Mouse (Mus musculus) heart, adult 8-10 months (tissue): ENCODE measurements around the gene Samd4b. TPM values are rescaled to one million over a fixed set of nuclear protein-coding genes. Genes with fewer than 3 reads are reported as not detected.

Source experiments
- DNase-seq: peaks from one replicate; pipeline ENCODE4 v3.0.0; 2022; ENCODE audit warnings: low spot score
- total RNA-seq, 4 experiments: library from RNA; stranded (reverse); gene quantifications; 2 replicates each; pipeline ENCODE4 v1.2.4; 2022

Samd4b gene
- total RNA-seq, 4 experiments from 2014 or later: 19.4 to 23.4 (median 21.5) TPM

DNA sequence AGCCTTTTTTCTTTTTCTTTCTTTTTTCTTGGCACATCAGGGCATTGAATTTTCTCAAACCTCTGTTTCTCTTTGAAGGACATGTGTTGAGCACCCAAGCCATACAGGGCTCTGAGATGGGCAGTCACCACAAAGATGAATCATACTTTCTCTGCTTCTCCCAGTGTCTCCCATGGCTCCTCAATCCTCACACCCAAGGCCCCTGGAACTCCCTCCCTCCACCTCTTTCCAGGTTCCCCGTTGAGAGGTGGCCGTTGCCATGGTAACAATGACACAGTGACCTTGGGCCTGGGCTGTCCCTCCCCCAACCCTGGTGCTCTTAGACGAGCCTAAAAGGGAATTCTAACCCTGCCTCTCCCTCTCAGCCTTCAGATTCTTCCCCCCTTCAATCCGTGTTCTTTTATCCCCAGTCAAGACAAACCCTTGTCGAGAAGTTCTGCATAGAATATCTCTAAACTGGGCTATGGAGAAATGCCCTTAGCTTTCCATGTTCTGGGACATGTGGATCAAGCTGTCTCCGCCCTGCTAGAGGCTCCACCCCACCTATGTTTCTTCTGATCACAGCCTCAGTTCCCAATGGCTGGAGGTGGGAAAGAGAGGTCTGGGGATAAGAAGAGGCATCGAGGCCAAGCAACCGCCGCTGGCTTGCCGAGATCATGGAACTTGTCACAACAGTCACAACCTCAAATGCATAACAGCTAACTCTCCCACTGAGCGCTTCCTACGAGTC, 150.7 kb downstream of the Samd4b start:
- no peak for DNase-seq

DNA sequence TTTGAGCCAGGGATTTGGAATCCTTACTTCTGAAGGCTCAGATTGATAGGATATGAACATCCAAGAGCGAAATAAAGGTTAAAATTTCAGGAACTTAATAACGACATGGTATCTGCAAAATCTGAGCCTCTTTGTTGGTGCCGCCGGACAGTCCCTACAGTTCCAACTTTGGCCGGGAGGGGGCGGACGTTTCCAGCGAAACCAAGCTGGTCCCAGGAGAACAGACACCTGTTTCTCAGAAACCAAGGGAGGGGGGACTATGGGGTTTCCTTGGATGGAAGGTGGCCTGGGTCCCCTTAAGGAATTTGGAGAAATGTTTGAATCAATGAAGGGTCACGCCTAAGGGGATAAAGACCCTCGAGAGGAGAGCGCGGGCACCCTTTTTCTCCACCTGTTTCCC, 151.5 kb downstream of the Samd4b start:
- DNase-seq: peak; percentile 81

DNA sequence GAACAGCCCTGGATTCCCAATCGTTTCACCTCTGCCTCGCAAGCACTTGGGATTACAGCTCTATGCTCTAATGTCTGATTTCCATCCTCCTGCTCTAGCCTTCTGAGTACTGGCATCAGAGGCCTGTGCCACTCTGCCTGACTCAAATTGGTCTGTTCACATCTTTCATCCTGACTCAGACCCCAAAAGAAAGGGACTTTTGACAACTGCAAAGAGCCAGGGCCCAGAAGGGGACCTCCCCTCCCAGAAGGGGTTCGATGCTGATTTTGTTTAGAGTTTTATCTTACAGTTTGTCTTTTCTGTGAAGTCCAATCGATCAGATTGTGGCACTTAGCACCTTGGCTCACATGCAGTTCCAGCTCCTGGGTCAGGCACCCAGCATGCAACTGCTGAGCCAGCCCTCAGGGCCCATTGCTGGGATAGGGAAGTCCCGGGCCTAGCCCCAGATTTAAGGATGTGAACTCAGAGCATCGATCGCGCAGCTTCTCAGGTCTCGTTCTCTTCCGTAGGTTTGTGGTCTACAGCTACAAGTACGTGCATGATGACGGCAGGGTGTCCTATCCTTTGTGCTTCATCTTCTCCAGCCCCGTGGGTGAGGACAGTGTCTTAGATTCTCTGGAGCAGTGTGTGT, 153.5 kb downstream of the Samd4b start:
- no peak for DNase-seq

DNA sequence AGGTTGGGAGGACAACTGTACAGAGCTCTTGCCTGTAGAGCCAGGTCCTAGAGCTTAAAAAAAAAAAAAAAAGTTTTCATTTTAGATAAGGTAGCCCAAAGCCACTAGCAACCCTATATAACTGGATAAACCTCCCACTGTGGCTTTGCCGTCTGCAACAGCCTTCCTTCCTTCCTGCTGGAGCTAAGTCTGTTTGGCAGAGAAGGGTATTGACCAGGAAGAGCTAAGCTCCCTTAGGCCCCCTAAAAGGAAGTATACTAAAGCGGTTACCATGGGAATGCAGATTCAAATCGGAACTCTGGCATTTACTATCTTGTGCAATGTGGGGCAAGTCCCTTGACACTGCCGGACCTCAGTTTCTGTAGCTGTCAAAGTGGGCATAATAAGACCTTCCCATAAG, 155.3 kb downstream of the Samd4b start:
- DNase-seq: no peak

DNA sequence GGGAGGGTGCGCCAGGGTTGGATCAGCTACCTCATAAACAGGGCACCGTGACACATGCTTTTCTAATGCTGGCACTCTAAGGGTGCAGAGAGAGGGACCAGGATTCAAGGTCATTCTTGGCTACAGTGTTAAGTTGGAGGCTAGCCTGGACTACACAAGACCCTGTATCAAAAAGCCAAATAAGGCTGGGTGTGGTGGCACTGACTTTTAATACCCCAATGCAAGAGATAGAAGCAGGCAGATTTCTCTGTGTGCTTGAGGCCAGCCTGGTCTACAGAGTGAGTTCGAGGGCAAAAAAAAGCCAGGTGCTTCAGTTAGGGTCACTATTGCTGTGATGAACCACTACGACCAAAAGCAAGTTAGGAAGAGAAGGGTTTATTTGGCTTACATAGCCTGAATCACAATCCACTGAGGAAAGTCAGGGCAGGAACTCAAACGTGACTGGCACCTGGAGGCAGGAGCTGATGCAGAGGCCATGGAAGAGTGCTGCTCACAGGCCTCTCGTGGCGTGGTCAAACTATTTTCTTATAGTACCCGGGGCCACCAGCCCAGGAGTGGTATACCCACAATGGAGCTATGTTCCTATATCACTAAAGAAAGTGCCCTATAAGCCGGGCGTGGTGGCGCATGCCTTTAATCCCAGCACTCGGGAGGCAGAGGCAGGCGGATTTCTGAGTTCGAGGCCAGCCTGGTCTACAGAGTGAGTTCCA, 156.0 kb downstream of the Samd4b start:
- DNase-seq: no peak

DNA sequence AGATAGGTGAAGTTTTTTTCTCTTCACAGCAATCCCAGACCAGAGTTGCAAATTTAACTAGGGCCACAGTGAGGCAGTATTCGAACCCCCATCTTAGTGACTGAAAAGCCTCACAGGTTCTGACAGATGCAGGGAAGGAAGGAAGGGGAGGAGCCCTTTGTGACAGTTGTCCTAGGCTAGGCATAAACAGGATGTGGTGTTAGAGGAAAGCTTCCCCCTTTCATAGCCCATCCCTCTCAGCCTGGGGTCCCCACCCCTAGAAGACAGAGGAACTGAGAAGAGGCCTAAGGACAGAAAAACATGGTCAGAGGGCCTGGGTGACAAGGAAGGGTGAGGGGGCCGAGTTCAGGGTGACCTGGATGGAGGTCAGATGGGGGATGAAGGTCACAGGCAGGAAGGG, 157.2 kb downstream of the Samd4b start:
- peak; percentile 42 for DNase-seq

DNA sequence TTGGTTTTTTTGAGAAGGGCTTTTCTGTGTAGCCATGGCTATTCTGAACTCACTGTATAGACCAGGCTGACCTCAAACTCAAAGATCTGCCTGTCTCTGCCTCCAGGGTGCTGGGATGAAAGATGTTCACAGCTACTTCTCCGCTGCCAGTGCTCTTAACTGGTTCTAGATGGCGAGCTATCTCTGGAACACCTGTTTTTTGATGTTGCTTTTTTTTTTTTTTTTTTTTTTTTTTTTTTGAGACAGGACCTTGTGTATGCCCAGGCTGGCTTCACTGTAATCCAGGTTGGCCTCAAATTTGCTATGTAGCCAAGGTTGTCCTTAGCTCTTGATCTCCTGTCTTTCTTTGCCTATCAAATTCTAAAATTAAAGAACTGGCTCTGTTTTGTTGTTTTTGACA, 159.2 kb downstream of the Samd4b start:
- DNase-seq: no peak

DNA sequence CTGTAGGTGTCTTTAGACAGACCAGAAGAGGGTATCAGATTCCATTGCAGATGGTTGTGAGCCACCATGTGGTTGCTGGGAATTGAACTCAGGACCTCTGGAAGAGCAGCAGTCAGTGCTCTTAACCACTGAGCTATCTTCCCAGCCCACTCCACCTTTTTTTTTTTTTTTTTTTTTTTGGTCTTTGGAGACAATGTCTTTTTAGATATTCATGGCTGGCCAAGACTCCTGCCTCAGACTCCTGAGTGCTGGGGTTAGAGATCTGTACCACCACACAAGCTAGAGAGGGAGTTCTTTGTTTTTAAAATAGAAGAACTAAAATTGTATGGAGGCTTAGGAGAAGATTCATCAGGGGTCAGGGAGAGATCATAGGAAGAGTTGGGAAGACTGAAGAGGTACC, 160.0 kb downstream of the Samd4b start:
- DNase-seq: no peak

DNA sequence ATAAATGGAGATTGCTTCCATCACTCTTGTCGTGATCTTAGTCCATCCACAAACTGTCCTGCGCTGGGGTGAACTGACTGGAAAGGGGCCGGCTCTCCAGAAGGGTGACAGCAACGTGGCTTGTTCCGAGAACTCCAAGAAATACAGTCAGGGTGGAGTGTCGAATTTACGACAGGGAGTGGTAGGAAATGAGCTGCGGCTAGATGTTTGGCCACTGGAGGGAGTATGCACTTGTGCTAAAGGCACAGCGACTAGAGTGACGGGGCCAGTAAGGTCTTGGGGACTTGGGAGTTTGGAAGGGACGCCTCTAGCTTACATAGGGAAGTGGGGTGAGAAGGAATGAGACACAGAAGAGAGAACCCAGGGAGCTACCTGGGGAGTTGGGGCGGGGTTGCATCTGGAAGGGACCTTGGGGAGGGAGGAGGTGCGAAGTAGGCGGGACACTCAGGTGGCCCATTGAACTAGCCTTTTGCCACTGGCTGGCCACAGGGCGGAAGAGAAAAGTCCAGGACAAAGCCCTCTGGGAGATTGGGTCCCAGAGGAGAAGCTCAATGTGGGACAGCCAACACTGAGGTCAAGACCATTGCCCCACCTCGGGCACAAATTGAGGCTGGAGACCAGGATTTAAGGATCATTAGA, 160.9 kb downstream of the Samd4b start, which contains the start of gene Gmfg:
Gmfg (plus strand) TSS at position 516 of the 639 bp plus-strand sequence.
- DNase-seq: peak; percentile 86

DNA sequence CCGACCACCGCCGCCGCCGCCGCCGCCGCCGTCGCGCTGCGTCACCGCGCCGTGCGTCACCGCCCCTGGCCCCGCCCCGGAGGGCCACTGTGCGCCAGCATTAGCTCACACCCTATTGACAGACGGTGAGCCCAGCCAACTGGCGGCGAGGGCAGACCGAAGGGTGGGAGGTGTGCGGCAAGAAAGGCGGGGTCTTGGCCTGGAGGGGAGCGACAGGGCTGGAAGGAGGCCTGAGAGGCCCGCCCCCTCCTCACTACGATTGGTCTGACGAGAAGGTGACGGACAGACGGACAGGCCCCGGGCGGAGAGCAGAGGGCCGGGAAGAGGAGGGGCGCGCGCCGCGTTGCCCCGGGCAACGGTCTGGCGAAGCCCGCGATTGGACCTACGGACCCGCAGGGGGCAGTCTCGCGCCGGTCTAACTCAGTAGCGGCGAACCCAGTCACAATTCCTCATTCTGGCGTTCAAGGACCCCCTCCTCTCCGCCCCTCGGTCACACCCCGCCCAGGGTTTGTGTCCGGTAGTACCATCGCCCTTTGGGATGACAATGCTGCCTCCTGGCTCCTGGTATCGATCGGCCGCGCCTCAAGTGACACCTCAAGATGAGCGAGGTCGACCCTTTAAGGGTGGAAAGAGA, 161.6 kb downstream of the Samd4b start:
- peak; percentile 99 for DNase-seq

DNA sequence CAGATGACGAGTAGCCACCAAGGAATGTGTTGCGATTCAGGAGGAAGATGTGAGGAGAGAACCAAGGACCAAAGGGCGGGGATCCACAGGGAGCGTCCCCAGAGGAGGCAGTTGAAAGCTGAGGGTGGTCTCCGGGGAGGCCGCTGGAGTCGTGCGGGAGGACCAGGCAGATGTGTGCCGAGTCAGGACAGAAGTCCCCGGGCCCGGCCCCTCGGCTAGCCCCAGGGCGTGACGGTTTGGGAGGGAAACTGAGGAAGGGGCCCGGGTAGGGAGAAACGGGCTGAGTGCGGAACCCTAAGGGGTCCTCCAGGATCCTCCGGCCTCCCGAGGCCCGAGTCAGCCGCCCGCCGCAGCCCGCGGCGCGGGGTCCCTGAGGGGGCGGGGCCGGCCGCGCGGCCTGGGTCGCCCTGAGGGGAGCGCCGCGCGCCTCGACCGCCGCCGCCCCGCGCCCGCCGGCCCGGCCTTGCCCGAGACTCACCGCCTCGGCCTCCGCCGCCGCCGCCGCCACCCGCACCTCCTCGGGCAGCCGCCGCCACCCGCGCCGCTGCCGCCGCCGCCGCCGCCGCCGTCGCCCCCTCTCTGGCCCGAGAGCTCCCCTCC, 162.2 kb downstream of the Samd4b start:
- no peak for DNase-seq

DNA sequence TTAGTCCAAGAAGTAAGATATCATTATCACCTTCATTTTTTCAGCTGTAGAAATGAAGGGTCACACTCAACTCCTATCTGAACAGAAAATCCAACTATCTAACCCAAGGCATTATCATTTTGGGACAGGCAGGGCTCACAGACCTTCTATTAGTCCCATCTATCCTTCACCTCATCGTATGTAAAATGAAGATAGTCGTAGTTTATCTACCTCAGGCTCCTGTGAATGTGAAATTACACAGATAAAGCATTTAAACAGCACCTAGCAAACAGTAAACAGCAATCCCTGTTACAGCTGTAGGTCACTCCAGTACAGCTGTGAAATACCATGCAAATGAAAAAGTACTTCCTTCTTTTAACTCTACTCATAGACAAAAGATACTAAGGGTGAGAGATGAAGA, 165.7 kb downstream of the Samd4b start:
- no peak for DNase-seq

DNA sequence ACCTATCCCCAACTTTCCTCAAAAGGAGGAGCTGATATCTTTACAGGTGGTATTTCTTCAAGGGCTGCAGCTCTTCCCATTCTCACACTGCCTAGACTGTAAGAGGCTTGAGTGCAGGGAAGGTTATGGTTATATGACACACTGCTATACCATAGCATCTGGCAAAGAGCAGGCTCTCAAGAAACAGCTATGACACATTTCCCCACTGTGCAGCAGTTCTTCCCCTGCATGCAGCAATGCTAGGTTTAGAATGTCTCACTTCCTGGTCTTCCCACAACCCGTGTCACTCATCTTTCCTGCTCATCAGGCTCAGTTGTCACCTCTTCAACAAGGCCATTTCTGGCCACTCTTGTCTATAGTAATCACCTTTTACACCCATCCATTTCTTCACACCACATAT, 167.4 kb downstream of the Samd4b start:
- no peak for DNase-seq

DNA sequence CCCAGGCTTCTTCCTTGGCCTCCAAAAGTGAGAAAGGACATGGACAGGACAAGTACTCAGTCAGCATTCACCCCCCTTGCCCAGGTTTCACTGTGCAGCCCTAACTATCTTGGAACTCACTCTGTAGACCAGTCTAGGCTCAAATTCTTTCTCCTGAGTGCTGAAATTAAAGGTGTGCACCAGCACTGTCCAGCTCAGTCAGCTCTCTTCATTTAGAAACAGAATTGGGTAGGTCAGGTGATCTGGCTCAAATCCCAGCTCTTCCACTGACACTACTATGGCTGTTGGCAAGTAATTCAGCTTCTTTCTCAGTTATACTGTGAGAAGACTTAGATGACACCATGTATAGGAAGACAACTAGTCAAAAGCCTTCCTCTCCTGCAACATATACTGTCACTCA, 170.2 kb downstream of the Samd4b start:
- DNase-seq: no peak

DNA sequence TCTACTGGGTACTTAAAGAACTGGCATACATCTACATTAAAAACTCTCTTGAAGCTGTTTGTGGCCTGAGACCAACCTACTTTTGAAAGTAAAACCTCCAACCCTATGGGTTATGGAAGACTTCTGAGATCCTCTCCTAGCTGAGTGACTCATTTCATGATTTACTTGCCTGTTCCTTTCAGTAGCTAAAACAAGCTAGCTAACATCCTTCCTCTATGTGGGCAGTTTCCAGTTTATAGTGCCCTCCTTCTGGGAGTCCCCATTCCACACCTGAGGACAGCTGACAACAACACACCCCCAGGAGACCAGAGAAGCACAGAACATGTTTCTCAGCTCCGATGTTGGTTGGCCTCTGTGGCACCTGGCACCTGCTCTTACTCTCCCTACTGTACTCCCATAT, 174.9 kb downstream of the Samd4b start:
- DNase-seq: no peak

DNA sequence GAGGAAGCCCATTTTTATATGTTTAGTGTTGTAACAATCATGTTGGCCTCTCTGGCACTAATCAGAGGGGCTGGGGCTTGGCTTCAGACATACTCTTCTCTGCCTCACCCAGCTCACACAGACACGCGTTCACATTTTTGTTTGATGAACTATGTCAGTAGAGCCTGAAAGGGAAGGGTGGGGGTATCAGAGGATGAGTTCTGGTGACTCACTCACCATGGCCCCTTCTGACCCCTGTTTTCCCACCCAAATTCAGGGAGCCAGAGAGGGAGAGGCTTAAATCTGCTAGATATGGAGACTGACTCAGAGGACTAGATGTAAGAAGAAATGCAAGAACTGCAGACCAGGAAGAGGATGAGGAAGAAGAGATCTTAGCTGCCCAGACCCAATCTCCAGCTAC, 178.5 kb downstream of the Samd4b start:
- DNase-seq: no peak

DNA sequence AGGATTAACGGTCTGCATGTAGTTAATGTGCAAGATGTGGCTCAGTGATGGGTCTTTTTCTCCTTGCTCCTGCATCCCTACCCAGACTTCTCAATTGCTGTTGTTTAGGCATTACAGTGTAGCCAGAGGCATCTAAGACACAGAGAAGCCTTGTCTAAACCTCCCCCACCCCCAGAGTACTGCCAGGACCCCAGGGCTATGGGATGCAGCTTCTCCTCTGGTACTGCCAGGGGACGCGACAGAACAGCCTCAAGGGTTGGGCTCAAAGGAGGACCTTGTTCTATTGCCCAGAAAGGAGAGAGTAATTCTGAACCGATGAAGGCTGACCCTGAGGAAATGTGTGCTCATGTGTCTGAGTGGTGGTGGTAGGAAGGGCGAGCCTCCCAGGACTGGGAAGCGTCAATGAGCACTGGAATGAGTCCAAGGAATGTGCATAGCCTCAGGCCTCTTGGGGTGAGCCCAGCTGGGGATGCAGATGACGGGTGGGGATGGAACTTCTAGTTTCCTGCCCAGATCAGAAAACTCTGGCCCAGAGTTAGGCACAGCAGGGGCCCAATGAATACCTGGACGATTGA, 179.8 kb downstream of the Samd4b start:
- peak; percentile 77 for DNase-seq

DNA sequence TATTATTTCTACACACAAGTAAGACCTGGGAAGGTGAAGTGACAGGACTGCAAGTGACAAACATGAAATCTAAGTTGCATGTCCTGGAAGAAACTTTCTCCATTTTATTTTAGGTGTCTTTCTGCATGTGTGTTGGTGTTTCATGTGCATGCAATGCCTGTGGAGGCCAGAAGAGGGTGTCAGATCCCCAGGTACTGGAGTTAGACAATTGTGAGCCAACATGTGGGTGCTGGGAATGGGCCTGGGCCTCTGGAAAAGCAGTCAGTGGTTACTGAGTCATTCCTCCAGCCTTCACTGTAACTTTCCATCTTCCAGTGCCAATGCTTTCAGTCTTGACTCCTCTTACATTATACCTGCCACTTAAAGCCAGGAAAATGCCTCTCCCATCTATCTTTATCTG, 180.6 kb downstream of the Samd4b start:
- DNase-seq: no peak

DNA sequence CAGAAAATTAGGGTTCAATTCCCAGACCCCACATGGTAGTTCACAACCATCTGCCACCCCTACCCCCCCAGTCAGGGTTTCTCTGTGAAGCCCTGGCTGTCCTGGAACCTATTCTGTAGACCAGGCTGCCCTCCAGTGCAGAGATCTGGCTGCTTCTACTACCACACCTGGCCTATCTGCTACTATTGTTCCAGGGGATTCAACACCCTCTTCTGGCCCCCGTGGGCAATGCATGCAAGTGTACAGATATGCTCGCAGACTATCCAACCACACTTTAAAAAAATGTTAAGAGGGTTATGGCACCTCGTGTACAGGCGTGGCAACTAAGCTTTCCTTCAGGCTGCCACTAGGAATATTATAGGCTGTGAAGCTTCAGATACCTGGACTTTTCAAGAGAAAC, 185.1 kb downstream of the Samd4b start:
- DNase-seq: no peak

DNA sequence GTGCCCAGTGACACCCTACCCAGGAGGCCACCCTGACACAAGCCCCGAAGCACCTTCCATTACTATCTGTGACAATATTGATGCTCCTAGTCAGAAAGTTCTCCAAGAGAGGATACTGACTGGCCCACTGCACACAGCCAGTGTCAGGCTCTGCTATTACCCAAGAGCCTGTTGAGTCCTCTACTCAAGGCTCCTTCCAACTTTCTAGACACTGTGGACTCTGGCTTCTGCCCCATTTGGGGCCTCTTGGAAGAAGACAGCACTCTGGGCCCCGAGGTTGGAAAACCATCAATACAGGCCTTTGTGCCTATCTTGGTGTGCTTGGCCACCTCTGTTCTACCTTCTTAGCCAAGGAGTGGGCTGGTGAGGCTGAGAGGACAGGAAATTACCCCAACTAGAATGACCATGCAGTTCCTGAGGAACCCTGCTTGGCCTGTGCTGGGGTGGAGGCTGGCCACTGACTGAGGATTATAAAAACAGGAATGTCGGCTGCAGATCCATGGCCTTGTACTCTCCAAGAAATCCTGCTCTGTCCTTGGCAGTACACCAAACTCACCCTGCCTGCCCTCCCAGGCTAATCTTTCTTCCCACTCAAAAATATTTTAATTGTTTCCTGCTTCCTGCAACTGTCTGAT, 187.0 kb downstream of the Samd4b start:
- peak; percentile 84 for DNase-seq

DNA sequence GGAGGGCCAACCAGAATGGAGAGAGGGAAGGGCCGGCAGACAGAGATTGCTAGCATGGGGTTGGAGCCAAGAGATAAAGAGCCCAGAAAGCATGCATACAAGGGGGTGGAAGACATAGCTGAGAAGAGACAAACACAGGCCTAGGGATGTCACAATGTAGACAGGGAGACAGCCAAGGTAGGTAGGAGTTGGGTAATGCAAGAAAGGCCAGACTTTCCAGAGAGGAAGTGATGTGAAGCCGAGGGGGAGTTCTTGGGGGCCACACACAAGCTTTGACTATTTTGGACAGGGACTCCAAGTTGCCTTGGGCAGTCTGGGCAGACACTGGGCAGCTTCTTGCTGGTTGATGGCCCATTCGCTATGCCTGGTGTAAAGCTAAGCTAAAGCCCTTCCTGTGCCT, 196.0 kb downstream of the Samd4b start:
- DNase-seq: no peak
